Mouse (Mus musculus): ENCODE results near the gene H2-Eb2.
A peak's percentile ranks its signal among the peaks of the same experiment; 100 is the strongest.
"Not testable (repeated sequence)": the region's sequence is repeated elsewhere in the genome, so short reads cannot be mapped to it uniquely, and the experiment has no call there.

The H2-Eb2 gene

GRCm38 (mm10) chr17:34305380-34306030 lies 20.0 kb upstream of the H2-Eb2 start, which contains the start of gene H2-Eb1:
TSS of gene H2-Eb1 (plus strand) at chr17:34305867.
- peak; percentile 59 for DNase-seq (ENCODE audit: extremely low spot score, low spot score)

GRCm38 (mm10) chr17:34306407-34306806 lies 19.1 kb upstream of the H2-Eb2 start:
- DNase-seq (ENCODE audit: extremely low spot score, low spot score) = no peak

DNA sequence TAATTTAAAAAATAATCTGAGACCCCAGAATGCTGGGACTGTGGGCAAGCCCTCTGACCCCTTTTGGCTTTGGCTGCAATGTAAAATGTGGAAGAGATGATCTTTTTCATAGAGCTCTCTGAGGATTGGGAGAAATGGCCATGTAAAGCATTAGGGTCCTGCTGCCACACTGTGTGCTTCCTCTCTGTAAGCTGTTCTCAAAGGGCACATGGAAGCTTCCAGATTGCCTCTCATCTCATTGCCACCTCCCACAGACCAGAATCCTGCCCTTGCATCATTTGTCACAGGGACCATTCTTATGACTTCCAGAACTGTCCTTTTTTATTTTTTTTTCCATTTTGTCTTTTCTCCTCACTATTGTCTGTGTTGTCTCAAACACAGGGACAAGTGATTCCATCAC lies 18.2 kb upstream of the H2-Eb2 start:
- DNase-seq (ENCODE audit: extremely low spot score, low spot score) = no peak

DNA sequence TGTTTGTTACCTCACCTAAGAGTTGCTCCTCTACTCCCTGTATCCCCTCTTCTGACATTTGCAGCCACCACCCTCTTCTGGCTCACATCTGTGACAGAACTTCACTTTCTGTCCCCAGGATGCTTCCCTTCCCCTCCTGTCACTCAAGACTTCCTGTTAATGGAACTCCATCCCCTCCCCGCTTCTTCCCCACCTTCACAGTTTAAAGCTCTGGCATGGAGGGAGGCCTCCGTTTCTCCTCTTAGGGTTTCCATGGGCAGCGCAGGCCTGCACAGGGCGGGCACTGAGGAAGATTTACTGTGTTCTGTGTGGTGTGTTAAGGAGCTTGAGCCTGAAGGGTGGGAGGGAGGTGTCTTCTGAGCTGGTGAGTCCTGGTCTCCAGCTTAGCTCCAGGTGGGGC lies 17.3 kb upstream of the H2-Eb2 start:
- DNase-seq (ENCODE audit: extremely low spot score, low spot score) = no peak

- no peak for DNase-seq (ENCODE audit: extremely low spot score, low spot score)
Measured at GRCm38 (mm10) chr17:34309225-34309624, 16.2 kb upstream of the H2-Eb2 start.

DNA sequence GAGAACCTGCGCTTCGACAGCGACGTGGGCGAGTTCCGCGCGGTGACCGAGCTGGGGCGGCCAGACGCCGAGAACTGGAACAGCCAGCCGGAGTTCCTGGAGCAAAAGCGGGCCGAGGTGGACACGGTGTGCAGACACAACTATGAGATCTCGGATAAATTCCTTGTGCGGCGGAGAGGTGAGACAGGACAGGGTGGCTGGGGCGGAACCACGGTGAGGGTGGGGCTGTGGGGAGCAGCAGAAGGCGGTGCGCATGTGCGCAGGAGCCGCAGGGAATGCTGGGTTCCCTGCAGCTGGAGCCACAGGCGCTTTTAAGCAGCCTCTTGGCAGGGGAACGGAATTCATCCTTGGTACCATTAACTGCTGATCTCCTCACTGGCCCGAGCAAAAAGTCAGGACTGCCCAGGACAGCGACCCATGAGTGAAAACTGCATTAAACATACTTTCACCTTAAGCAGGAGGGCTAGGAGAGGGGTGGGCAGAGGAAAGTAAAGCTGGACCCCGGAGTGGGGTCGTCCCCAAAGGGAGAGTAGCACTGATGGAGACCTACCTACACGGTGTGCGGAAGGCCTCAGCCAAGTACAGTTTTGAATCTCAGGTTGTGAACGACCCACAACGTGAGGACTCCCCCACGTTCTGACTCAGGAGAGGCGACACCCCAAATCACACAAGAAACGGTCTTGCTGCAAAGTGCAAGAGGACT lies 15.6 kb upstream of the H2-Eb2 start:
- DNase-seq (ENCODE audit: extremely low spot score, low spot score) = peak; percentile 65

GRCm38 (mm10) chr17:34310526-34310925 lies 14.9 kb upstream of the H2-Eb2 start:
- not testable (repeated sequence) for DNase-seq (ENCODE audit: extremely low spot score, low spot score)

DNA sequence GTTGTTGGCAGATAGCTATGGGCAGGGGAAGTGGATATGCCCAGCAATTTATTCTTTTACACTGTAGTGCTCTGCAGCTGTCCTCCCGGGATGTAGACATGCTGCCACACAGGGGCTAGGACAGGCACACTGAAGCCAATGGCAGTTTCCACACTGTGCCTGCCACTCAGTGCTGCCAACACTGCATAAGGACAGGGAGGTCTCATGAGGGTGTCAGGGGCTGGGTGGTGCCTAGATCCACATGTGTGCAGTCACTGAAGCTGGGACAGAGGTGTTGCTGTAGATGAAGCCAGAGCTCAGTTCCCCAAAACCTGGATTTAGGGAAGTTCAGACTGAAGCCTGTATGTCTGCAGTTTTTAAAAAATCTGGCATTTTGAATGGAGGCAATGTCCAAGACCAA lies 13.3 kb upstream of the H2-Eb2 start:
- DNase-seq (ENCODE audit: extremely low spot score, low spot score) = no peak

DNA sequence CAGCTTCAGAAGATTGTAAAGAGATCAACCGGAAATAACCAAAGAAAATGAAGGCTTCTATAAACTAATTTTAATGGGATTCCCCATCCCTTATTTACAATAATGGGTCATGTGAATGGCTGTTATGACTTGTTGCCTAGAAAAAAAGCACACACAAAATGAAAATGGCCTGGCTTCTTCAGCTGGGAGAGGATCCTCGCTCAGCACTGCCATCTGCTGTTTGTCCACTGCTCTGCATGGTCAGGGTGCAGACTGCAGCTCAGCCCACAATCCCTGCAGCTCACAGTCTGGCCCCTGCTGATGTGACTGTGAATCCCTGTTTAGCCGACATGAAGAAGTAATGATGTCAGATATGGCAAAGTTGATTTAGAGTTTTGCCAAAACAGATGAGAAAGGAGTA lies 12.1 kb upstream of the H2-Eb2 start:
- peak; percentile 73 for DNase-seq (ENCODE audit: extremely low spot score, low spot score)

DNA sequence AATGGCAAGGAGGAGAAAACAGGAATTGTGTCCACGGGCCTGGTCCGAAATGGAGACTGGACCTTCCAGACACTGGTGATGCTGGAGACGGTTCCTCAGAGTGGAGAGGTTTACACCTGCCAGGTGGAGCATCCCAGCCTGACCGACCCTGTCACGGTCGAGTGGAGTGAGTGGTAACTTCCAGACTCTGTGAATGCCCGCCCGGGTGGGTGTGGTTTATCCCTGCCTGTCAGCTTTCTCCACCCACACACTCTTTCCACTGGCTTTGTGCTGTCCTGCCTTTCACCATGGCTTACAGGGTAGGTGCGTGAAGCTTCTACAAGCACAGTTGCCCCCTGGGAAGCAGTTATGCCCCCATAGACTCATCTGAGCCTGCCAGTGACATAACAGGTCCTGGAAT lies 11.2 kb upstream of the H2-Eb2 start:
- no peak for DNase-seq (ENCODE audit: extremely low spot score, low spot score)

DNA sequence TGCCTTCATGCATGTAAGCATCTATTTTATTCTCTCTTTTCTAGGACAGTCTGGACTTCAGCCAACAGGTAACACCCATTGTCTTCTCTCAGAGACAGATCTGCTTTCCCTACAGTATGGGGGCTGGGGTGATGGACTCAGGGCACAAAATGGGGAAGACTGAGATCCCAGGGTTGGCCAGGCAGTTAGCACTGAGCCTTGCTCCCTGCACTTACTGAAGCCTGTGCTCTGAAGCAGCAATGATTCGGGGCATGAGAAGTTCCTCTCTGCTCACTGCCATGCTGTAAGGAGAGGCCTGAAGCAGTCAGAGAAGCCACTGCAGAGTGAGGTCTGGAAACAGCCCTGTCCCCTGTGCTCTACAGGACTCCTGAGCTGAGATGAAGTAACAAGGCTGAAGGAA lies 10.0 kb upstream of the H2-Eb2 start:
- DNase-seq (ENCODE audit: extremely low spot score, low spot score) = no peak

GRCm38 (mm10) chr17:34316697-34317096 lies 8.8 kb upstream of the H2-Eb2 start:
- DNase-seq (ENCODE audit: extremely low spot score, low spot score) = no peak

DNA sequence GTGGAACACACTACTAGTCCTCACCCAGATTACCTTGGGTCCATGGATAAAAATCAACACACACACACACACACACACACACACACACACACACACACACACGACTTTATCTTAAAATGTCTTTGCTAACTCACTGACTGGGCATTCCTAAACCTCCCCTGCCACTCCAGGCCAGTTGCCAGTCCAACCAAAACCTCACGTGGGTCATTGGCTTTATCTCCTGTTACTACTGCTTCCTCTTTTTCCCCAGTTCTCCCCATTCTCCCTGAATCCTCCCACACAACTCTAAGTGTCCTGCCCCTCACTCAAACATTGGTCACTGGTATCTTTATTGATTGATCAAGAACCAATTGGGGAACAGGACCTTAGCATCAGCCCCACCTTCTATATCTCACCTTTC lies 8.2 kb upstream of the H2-Eb2 start:
- no peak for DNase-seq (ENCODE audit: extremely low spot score, low spot score)

DNA sequence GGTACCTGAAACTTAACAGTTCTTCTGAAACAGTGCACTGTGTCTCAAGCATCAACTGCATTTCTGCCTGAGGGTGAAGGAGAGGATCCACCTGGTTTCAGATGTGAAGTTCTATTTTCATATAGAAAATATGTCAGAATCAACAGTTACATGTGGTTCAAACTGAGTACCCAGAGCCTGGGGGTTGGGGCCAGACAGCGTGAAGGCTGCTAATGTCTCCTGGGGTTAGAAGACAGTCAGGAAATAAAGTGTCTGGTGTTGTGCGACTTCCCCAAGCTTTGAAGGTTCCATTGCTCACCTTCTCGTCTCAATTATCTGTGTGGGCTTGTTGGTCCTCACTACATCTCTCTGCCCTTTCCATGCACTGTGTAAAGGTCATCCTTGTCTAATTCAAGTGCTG lies 908 bp downstream of the H2-Eb2 start:
- DNase-seq (ENCODE audit: extremely low spot score, low spot score) = no peak

DNA sequence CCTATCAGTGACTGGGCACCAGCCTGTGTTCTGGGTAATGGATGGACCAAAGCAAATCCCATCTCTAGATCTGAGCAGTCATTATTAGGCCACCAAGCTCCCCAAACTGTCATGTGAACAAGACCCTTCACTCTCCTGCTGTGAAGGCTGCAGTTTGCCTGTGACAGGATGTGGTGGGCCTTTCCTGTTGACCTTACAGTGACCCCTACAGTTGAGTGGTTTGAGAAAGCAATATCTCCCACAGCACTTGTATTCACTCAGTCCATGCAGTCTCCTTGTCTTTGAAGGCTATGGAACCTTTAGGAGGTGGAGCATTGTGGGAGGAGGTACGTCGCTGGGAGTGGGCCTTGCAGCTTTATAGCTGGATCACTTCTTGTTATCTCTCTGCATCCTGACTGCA lies 4.3 kb downstream of the H2-Eb2 start:
- DNase-seq (ENCODE audit: extremely low spot score, low spot score) = no peak

- DNase-seq (ENCODE audit: extremely low spot score, low spot score) = no peak
Measured at GRCm38 (mm10) chr17:34331200-34331599, 5.7 kb downstream of the H2-Eb2 start.

DNA sequence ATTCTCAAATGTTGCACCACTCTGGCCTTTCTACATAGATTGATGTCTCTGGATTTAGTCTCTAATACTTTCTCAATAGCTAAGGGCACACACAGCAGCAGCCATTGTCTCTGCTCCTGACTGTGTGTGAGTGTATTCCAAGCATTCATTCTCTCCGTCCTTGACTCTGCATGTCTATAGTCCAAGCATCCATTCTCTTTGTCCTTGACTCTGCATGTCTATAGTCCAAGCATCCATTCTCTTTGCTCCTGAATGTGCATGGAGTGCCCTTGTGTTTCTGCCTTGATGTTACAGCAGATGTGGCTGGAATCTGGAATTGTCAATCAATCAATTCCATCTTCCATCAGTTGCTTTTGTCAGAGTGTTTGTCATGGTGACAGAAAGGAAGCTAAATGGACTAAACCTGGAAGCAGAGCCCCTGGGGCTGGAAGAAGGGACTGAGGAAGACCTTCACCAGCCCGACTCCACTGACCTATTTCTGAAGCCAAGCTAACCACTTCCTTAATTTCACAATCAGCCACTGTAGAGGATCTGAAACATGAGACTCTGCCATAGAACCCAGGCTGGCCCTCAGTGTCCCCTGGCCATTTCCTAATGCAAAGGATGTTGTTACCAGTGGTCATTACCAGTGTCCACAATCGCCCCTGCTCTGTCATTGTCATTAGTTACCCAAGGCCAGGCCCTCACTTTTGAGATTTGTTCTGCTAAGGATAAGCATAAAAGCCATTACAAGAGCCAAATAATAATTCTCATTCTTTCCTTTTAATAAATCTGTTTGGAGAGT lies 15.3 kb downstream of the H2-Eb2 start:
- DNase-seq (ENCODE audit: extremely low spot score, low spot score) = no peak

DNA sequence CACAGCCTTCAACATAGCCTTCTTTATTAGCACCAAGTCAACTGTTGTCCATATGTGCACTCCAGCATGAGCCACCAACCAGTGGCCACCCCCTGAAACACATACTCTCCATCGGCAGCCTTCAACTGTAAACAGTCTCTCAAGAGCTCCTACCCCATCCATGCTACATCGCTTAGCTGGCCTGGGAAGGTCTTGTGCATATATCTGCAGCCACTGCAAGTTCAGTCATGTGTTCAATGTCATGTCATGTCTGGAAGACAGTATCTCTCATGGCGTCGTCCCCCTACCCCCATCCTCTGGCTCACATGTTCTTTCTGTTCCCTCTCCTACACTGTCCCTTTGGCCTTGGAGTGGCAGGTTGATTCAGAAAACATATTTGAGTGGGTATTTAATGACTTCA lies 19.4 kb downstream of the H2-Eb2 start:
- no peak for DNase-seq (ENCODE audit: extremely low spot score, low spot score)

- DNase-seq (ENCODE audit: extremely low spot score, low spot score) = no peak
Measured at GRCm38 (mm10) chr17:34345486-34345885, 20.0 kb downstream of the H2-Eb2 start.

- DNase-seq (ENCODE audit: extremely low spot score, low spot score) = no peak
Measured at GRCm38 (mm10) chr17:34346041-34346440, 20.6 kb downstream of the H2-Eb2 start.

DNA sequence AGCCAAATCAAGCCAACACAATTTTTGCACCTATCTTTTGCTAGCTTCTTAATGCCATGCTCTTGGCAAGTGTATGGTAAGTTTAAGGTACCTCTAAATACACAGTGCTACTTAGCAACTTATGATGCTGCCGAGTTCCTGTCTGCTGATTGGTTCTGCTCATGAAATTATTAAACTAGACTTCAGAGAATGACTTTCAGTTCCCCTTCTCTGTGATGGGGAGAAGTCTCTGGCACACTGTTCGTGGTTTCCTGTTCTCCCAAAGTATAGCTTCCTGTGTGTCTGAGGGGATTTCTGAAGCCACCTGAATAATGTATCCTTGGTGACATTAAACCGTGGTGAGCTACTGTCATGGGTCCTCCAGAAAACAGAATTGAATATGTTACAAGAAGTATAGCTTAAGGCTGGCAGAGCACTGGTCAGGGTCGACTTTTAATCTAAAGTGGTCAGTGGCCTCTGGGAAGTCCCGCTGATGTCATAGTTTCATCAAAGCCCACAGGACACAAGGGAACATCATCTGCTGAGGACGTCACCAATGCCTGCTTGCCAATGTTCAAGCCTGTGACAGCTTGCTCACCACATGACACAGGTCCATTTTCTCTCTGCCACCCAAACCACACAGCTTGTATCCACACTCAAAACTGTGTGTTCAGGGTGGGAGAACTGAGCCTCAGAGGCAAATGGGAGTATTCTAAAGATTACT lies 22.3 kb downstream of the H2-Eb2 start:
- DNase-seq (ENCODE audit: extremely low spot score, low spot score) = no peak

DNA sequence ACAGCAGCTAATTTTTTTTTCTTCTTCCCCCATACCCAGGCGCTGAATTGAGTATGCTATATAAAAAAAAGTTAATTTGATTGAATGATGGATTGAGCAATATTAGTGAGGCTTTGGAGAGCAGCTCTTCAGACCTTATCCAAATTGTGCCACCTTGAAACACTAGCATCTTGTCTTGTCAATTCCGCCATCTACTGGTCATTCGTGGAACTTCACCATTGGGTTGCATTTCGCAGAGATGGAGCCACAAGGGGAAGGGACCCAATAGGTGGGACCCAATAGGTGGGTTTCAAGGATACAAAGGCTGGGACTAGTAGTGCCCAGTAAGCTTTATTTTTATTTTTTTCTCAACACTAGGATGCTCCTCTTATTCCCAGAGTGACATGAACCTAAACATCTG lies 24.0 kb downstream of the H2-Eb2 start:
- peak; percentile 84 for DNase-seq (ENCODE audit: extremely low spot score, low spot score)

Measured in neural tube, embryonic 10.5 days (tissue).